Mouse (Mus musculus): ENCODE results near the gene 4930544D05Rik. TPM values are rescaled to one million over a fixed set of nuclear protein-coding genes. Genes with fewer than 3 reads are reported as not detected.
"Not testable (repeated sequence)": the region's sequence is repeated elsewhere in the genome, so short reads cannot be mapped to it uniquely, and the experiment has no call there.

4930544D05Rik gene
- 770 and 775 TPM in 2 replicates for polyA plus RNA-seq (2012; rRNA removed)

GRCm38 (mm10) chr11:70615516-70616093, at the start of gene 4930544D05Rik:
4930544D05Rik (plus strand) TSS chr11:70615848.
- H3K4me3 ChIP-seq (ENCODE audit: control insufficient read depth, low read depth, low read length) = peak within 1 kb of the TSS; percentile 91
- peak within 1 kb of the TSS; percentile 26; the same call in 1 of the 2 replicates for H3K27ac ChIP-seq (ENCODE audit: control insufficient read depth, insufficient read depth, low read depth, low read length)
- no peak for TF ChIP-seq CTCF (IDR thresholded peaks at IDR 0.05; ENCODE audit: control insufficient read depth, insufficient read depth, insufficient replicate concordance, low read depth, low read length)
- TF ChIP-seq POLR2A (IDR thresholded peaks at IDR 0.05; ENCODE audit: control insufficient read depth, low read depth, low read length) = peak; percentile 82; the same call in 1 of the 2 replicates
- H3K4me1 ChIP-seq (ENCODE audit: control insufficient read depth, insufficient read depth, low read length) = peaks cover 16% of the 10 kb centered on the region
- H3K36me3 ChIP-seq (ENCODE audit: control insufficient read depth, insufficient read depth, low read length) = no peaks in the 10 kb centered on the region
- no peaks in the 10 kb centered on the region for H3K27me3 ChIP-seq (ENCODE audit: control insufficient read depth, insufficient read depth, low read length)

- H3K27ac ChIP-seq (ENCODE audit: control insufficient read depth, insufficient read depth, low read depth, low read length) = no peak overlapping the region
- H3K27me3 ChIP-seq (ENCODE audit: control insufficient read depth, insufficient read depth, low read length) = no peaks in the 10 kb centered on the region
- H3K4me3 ChIP-seq (ENCODE audit: control insufficient read depth, low read depth, low read length) = no peak overlapping the region
- H3K36me3 ChIP-seq (ENCODE audit: control insufficient read depth, insufficient read depth, low read length) = no peaks in the 10 kb centered on the region
- H3K4me1 ChIP-seq (ENCODE audit: control insufficient read depth, insufficient read depth, low read length) = peaks cover 14% of the 10 kb centered on the region
- TF ChIP-seq CTCF (IDR thresholded peaks at IDR 0.05; ENCODE audit: control insufficient read depth, insufficient read depth, insufficient replicate concordance, low read depth, low read length) = no peak
- no peak for TF ChIP-seq POLR2A (IDR thresholded peaks at IDR 0.05; ENCODE audit: control insufficient read depth, low read depth, low read length)
These were observed 49.1 kb upstream of the 4930544D05Rik start for GRCm38 (mm10) chr11:70566586-70566985.

- H3K4me1 ChIP-seq (ENCODE audit: control insufficient read depth, insufficient read depth, low read length); H3K36me3 ChIP-seq (ENCODE audit: control insufficient read depth, insufficient read depth, low read length); H3K27me3 ChIP-seq (ENCODE audit: control insufficient read depth, insufficient read depth, low read length); H3K27ac ChIP-seq (ENCODE audit: control insufficient read depth, insufficient read depth, low read depth, low read length); H3K4me3 ChIP-seq (ENCODE audit: control insufficient read depth, low read depth, low read length): not testable (repeated sequence)
These were observed 45.0 kb upstream of the 4930544D05Rik start for GRCm38 (mm10) chr11:70570614-70571013.

- TF ChIP-seq CTCF (IDR thresholded peaks at IDR 0.05; ENCODE audit: control insufficient read depth, insufficient read depth, insufficient replicate concordance, low read depth, low read length) (no peak), POLR2A (IDR thresholded peaks at IDR 0.05; ENCODE audit: control insufficient read depth, low read depth, low read length) (no peak)
- Histone ChIP-seq H3K4me3 (ENCODE audit: control insufficient read depth, low read depth, low read length) (no peak overlapping the region), H3K27ac (ENCODE audit: control insufficient read depth, insufficient read depth, low read depth, low read length) (no peak overlapping the region), H3K4me1 (ENCODE audit: control insufficient read depth, insufficient read depth, low read length) (no peaks in the 10 kb centered on the region), H3K36me3 (ENCODE audit: control insufficient read depth, insufficient read depth, low read length) (no peaks in the 10 kb centered on the region), H3K27me3 (ENCODE audit: control insufficient read depth, insufficient read depth, low read length) (no peaks in the 10 kb centered on the region)
These were observed 44.0 kb upstream of the 4930544D05Rik start for GRCm38 (mm10) chr11:70571641-70572040.

- Histone ChIP-seq H3K27me3 (ENCODE audit: control insufficient read depth, insufficient read depth, low read length) (no peaks in the 10 kb centered on the region), H3K36me3 (ENCODE audit: control insufficient read depth, insufficient read depth, low read length) (no peaks in the 10 kb centered on the region), H3K4me1 (ENCODE audit: control insufficient read depth, insufficient read depth, low read length) (no peaks in the 10 kb centered on the region), H3K4me3 (ENCODE audit: control insufficient read depth, low read depth, low read length) (no peak overlapping the region), H3K27ac (ENCODE audit: control insufficient read depth, insufficient read depth, low read depth, low read length) (no peak overlapping the region)
- TF ChIP-seq CTCF (IDR thresholded peaks at IDR 0.05; ENCODE audit: control insufficient read depth, insufficient read depth, insufficient replicate concordance, low read depth, low read length) = no peak
- TF ChIP-seq POLR2A (IDR thresholded peaks at IDR 0.05; ENCODE audit: control insufficient read depth, low read depth, low read length) = no peak
These were observed 43.2 kb upstream of the 4930544D05Rik start for GRCm38 (mm10) chr11:70572348-70572902.

- H3K27me3 ChIP-seq (ENCODE audit: control insufficient read depth, insufficient read depth, low read length) = no peaks in the 10 kb centered on the region
- H3K27ac ChIP-seq (ENCODE audit: control insufficient read depth, insufficient read depth, low read depth, low read length) = no peak overlapping the region
- no peak overlapping the region for H3K4me3 ChIP-seq (ENCODE audit: control insufficient read depth, low read depth, low read length)
- no peaks in the 10 kb centered on the region for H3K4me1 ChIP-seq (ENCODE audit: control insufficient read depth, insufficient read depth, low read length)
- TF ChIP-seq CTCF (IDR thresholded peaks at IDR 0.05; ENCODE audit: control insufficient read depth, insufficient read depth, insufficient replicate concordance, low read depth, low read length) (no peak), POLR2A (IDR thresholded peaks at IDR 0.05; ENCODE audit: control insufficient read depth, low read depth, low read length) (no peak)
- no peaks in the 10 kb centered on the region for H3K36me3 ChIP-seq (ENCODE audit: control insufficient read depth, insufficient read depth, low read length)
These were observed 41.8 kb upstream of the 4930544D05Rik start for GRCm38 (mm10) chr11:70573872-70574271.

- Histone ChIP-seq H3K4me1 (ENCODE audit: control insufficient read depth, insufficient read depth, low read length) (no peaks in the 10 kb centered on the region), H3K36me3 (ENCODE audit: control insufficient read depth, insufficient read depth, low read length) (no peaks in the 10 kb centered on the region), H3K27ac (ENCODE audit: control insufficient read depth, insufficient read depth, low read depth, low read length) (no peak overlapping the region), H3K4me3 (ENCODE audit: control insufficient read depth, low read depth, low read length) (no peak overlapping the region), H3K27me3 (ENCODE audit: control insufficient read depth, insufficient read depth, low read length) (no peaks in the 10 kb centered on the region)
- TF ChIP-seq POLR2A (IDR thresholded peaks at IDR 0.05; ENCODE audit: control insufficient read depth, low read depth, low read length) (no peak), CTCF (IDR thresholded peaks at IDR 0.05; ENCODE audit: control insufficient read depth, insufficient read depth, insufficient replicate concordance, low read depth, low read length) (no peak)
These were observed 38.4 kb upstream of the 4930544D05Rik start for GRCm38 (mm10) chr11:70577201-70577600.
